ENCODE assay signal across 10 mouse cellular contexts in genomic region chr15:10421138-10421784, GRCm38 (mm10). TPM values are rescaled to one million over a fixed set of nuclear protein-coding genes. Genes with fewer than 3 reads are reported as not detected.
DNase-seq lines count a peak whose midpoint lies in the region; ATAC-seq and TF ChIP-seq lines count a peak whose summit lies in the region.
"Had no signal": no experiment of that assay in that cellular context is flagged by ENCODE, and none has a peak within 500 bp of the region (broad histone marks: within the 10 kb centered on the region; RNA-seq: fewer than 3 reads in every experiment).

No protein-coding gene starts in this region.

- 27% methylated on average over 7 of the region's 7 CpGs for WGBS in embryonic facial prominence, embryonic 10.5 days
- 14% methylated on average over 7 of the region's 7 CpGs for WGBS in hindbrain, embryonic 12.5 days
- WGBS in midbrain, postnatal 0 days = 25% methylated on average over 7 of the region's 7 CpGs

- H3K4me3 ChIP-seq in embryonic facial prominence, embryonic 10.5 days = no peak overlapping the region
- H3K4me3 ChIP-seq in hindbrain, embryonic 12.5 days = no peak overlapping the region
- no peak overlapping the region for H3K4me3 ChIP-seq in midbrain, postnatal 0 days (ENCODE audit: low read depth, low read length)
- H3K4me3 ChIP-seq: embryonic facial prominence, embryonic 12.5 days; limb, embryonic 12.5 days; lung, embryonic 15.5 days had no signal

- H3K4me2 ChIP-seq in hindbrain, embryonic 12.5 days (replicated peaks) = no peak overlapping the region
- no peak overlapping the region for H3K4me2 ChIP-seq in midbrain, postnatal 0 days (ENCODE audit: low read depth, low read length, poor library complexity, severe bottlenecking)
- H3K4me2 ChIP-seq: embryonic facial prominence, embryonic 12.5 days; limb, embryonic 12.5 days; lung, embryonic 15.5 days had no signal

- no peak for TF ChIP-seq CTCF in brain, embryonic 14.5 days (IDR thresholded peaks at IDR 0.05; ENCODE audit: borderline replicate concordance, extremely low read depth, insufficient read depth, insufficient read length)
- no peak for TF ChIP-seq CTCF in midbrain, postnatal 0 days (IDR thresholded peaks at IDR 0.05)

- ATAC-seq in hindbrain, embryonic 12.5 days (ENCODE audit: low FRiP score) = peak; percentile 86
- no peak for ATAC-seq in midbrain, postnatal 0 days (ENCODE audit: low FRiP score)

- peak; percentile 92 for DNase-seq in brain, embryonic 14.5 days (ENCODE audit: low read depth)
- DNase-seq in embryonic facial prominence, embryonic 10.5 days (ENCODE audit: low spot score) = peak; percentile 13
- DNase-seq in midbrain, postnatal 0 days (ENCODE audit: low spot score) = peak; percentile 70
- DNase-seq in left cerebral cortex, adult 9 months (ENCODE audit: low spot score in 2 of 2) = no peak
- DNase-seq in lung, postnatal 14 days = no peak
- no peak for DNase-seq in lung, postnatal 4 days

- no peaks in the 10 kb centered on the region for H3K9me3 ChIP-seq in embryonic facial prominence, embryonic 10.5 days
- H3K9me3 ChIP-seq in hindbrain, embryonic 12.5 days (replicated peaks) = no peaks in the 10 kb centered on the region
- no peaks in the 10 kb centered on the region for H3K9me3 ChIP-seq in midbrain, postnatal 0 days (ENCODE audit: low read length)
- H3K9me3 ChIP-seq: embryonic facial prominence, embryonic 12.5 days; limb, embryonic 12.5 days; lung, embryonic 15.5 days had no signal

- peaks cover 8% of the 10 kb centered on the region for H3K4me1 ChIP-seq in embryonic facial prominence, embryonic 10.5 days
- peaks cover 7% of the 10 kb centered on the region for H3K4me1 ChIP-seq in hindbrain, embryonic 12.5 days
- H3K4me1 ChIP-seq in midbrain, postnatal 0 days (ENCODE audit: insufficient read depth, low read length) = no peaks in the 10 kb centered on the region
- H3K4me1 ChIP-seq: embryonic facial prominence, embryonic 12.5 days; limb, embryonic 12.5 days; lung, embryonic 15.5 days had no signal

- no peaks in the 10 kb centered on the region for H3K36me3 ChIP-seq in embryonic facial prominence, embryonic 10.5 days (replicated peaks)
- no peaks in the 10 kb centered on the region for H3K36me3 ChIP-seq in hindbrain, embryonic 12.5 days
- no peaks in the 10 kb centered on the region for H3K36me3 ChIP-seq in midbrain, postnatal 0 days (ENCODE audit: insufficient read depth, low read length)
- H3K36me3 ChIP-seq: embryonic facial prominence, embryonic 12.5 days; limb, embryonic 12.5 days; lung, embryonic 15.5 days had no signal

- H3K27me3 ChIP-seq in embryonic facial prominence, embryonic 10.5 days (replicated peaks; ENCODE audit: low read depth, poor library complexity, severe bottlenecking) = no peaks in the 10 kb centered on the region
- no peaks in the 10 kb centered on the region for H3K27me3 ChIP-seq in hindbrain, embryonic 12.5 days
- H3K27me3 ChIP-seq in midbrain, postnatal 0 days (ENCODE audit: insufficient read depth, low read length) = no peaks in the 10 kb centered on the region
- H3K27me3 ChIP-seq: embryonic facial prominence, embryonic 12.5 days; limb, embryonic 12.5 days; lung, embryonic 15.5 days had no signal

- no peak overlapping the region for H3K27ac ChIP-seq in embryonic facial prominence, embryonic 10.5 days (replicated peaks)
- H3K27ac ChIP-seq in hindbrain, embryonic 12.5 days = no peak overlapping the region; the same call in 1 of the 2 replicates
- no peak overlapping the region for H3K27ac ChIP-seq in midbrain, postnatal 0 days (ENCODE audit: low read depth, low read length)
- H3K27ac ChIP-seq: embryonic facial prominence, embryonic 12.5 days; limb, embryonic 12.5 days; lung, embryonic 15.5 days had no signal

- TF ChIP-seq POLR2A in brain, embryonic 14.5 days (IDR thresholded peaks at IDR 0.05; ENCODE audit: borderline replicate concordance, extremely low read depth, insufficient read depth, insufficient read length, poor library complexity, severe bottlenecking) = no peak

- no peak overlapping the region for H3K9ac ChIP-seq in hindbrain, embryonic 12.5 days
- no peak overlapping the region for H3K9ac ChIP-seq in midbrain, postnatal 0 days (replicated peaks; ENCODE audit: low read length, poor library complexity, severe bottlenecking)
- H3K9ac ChIP-seq: embryonic facial prominence, embryonic 12.5 days; limb, embryonic 12.5 days; lung, embryonic 15.5 days had no signal

RNA-seq across cellular contexts. Expression of gene Dnajc21, which starts 49.1 kb away (rescaled TPM):
- polyA plus RNA-seq in brain, embryonic 14.5 days (2012; rRNA removed) = 6.6 and 12.6 TPM in 2 replicates
- polyA plus RNA-seq in embryonic facial prominence, embryonic 10.5 days (2016; fragmentation: Nextera tagmentation; extraction: Ambion mirVana) = 11.6 and 13.0 TPM in 2 replicates
- 15.3 and 16.0 TPM in 2 replicates for polyA plus RNA-seq in hindbrain, embryonic 12.5 days (2016; fragmentation: Nextera tagmentation; extraction: Ambion mirVana)
- 3.9 and 6.8 TPM in 2 replicates for total RNA-seq in midbrain, postnatal 0 days (2014; rRNA removed)
- polyA plus RNA-seq in midbrain, postnatal 0 days (2015; fragmentation: Nextera tagmentation; extraction: Ambion mirVana) = 11.6 and 15.5 TPM in 2 replicates

Comparison
In these comparisons a context has a peak if more than half of its experiments do, and no peak if none do; other contexts are left out.
1. DNase-seq: peak in brain, embryonic 14.5 days (single experiment), embryonic facial prominence, embryonic 10.5 days (single experiment) and midbrain, postnatal 0 days (single experiment); none in left cerebral cortex, adult 9 months (0 of 2), lung, postnatal 14 days (single experiment) and lung, postnatal 4 days (0 of 2).